Mouse (Mus musculus) forebrain, embryonic 13.5 days (tissue): Measurements from ENCODE around the gene Kctd19. TPM values are rescaled to one million over a fixed set of nuclear protein-coding genes. Genes with fewer than 3 reads are reported as not detected.
A peak's percentile ranks its signal among the peaks of the same experiment; 100 is the strongest.

ENCODE experiments used
- ATAC-seq: fragments of 200-750 bp; cut with Nextera tagmentation; 2 replicates; pipeline ENCODE4 v1.8.0; 2017
- H3K27ac ChIP-seq: fragments of 300-500 bp; sonication (generic); 2 replicates; pipeline ENCODE4 v1.5.1; 2015; ENCODE audit warnings: inconsistent platforms, mild to moderate bottlenecking, moderate library complexity
- H3K27me3 ChIP-seq: fragments of 300-500 bp; sonication (generic); 2 replicates; pipeline ENCODE4 v1.6.1; 2015; ENCODE audit warnings: mild to moderate bottlenecking, inconsistent platforms
- H3K36me3 ChIP-seq: fragments of 300-500 bp; sonication (generic); 2 replicates; pipeline ENCODE4 v1.6.1; 2015; ENCODE audit warnings: mild to moderate bottlenecking, inconsistent platforms; ENCODE audit not compliant: poor library complexity, severe bottlenecking
- H3K4me1 ChIP-seq: fragments of 300-500 bp; sonication (generic); 2 replicates; pipeline ENCODE4 v1.6.1; 2015; ENCODE audit warnings: inconsistent platforms
- H3K4me2 ChIP-seq: fragments of 300-500 bp; sonication (generic); 2 replicates; pipeline ENCODE4 v1.6.1; 2015; ENCODE audit warnings: inconsistent platforms, mild to moderate bottlenecking, moderate library complexity
- H3K4me3 ChIP-seq: fragments of 300-500 bp; sonication (generic); 2 replicates; pipeline ENCODE4 v1.5.1; 2015; ENCODE audit warnings: mild to moderate bottlenecking, inconsistent platforms
- H3K9ac ChIP-seq: fragments of 300-500 bp; sonication (generic); 2 replicates; pipeline ENCODE4 v1.6.1; 2015; ENCODE audit warnings: mild to moderate bottlenecking, inconsistent platforms
- H3K9me3 ChIP-seq: fragments of 300-500 bp; sonication (generic); replicated peaks from 2 replicates; pipeline ENCODE4 v1.6.1; 2016; ENCODE audit warnings: inconsistent platforms
- WGBS: fragments of 180-500 bp; shearing (Covaris S2); methylation state at CpG from one replicate; pipeline ENCODE4 v1.1.7; 2015; 5-methylcytosine and 5-hydroxymethylcytosine counted together
- polyA plus RNA-seq: library from polyadenylated mRNA; unstranded; fragments of >200 nt; fragmentation: Nextera tagmentation; extraction: Ambion mirVana; gene quantifications from 2 replicates; pipeline ENCODE4 v1.2.1, GENCODE M21; 2015

The Kctd19 gene
- polyA plus RNA-seq, 1 experiment from 2014 or later = not detected

GRCm38 (mm10) chr8:105380308-105380707, 33.0 kb downstream of the Kctd19 start:
- H3K36me3 ChIP-seq = no peaks in the 10 kb centered on the region
- no peak overlapping the region for H3K4me2 ChIP-seq
- H3K9me3 ChIP-seq = no peaks in the 10 kb centered on the region
- no peak overlapping the region for H3K27ac ChIP-seq
- 88% methylated on average over 12 of the region's 12 CpGs for WGBS
- no peak overlapping the region for H3K9ac ChIP-seq
- no peak overlapping the region for H3K4me3 ChIP-seq
- H3K4me1 ChIP-seq = peaks cover 10% of the 10 kb centered on the region
- no peaks in the 10 kb centered on the region for H3K27me3 ChIP-seq
- ATAC-seq = no peak

DNA sequence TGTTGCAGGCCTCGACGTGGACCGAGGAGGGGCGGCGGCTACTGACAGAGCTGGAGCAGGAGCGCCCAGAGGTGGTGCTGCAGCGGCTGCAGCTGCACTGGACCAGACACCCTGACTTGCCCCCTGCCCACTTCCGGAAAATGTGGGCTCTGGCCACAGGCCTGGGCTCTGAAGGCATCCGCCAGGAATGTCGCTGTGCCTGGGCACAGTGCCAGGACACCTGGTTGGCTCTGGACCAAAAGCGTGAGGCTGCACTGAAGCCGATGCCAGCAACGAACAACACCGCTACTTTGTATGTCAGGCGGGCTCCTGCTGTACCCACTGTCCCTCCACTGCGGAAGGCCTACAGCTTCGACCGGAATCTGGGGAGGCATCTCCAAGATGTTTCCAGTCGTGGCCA, 34.6 kb downstream of the Kctd19 start:
- Histone ChIP-seq H3K36me3 (no peaks in the 10 kb centered on the region), H3K9ac (no peak overlapping the region), H3K9me3 (peaks cover 7% of the 10 kb centered on the region; the same call in 1 of the 2 replicates), H3K27ac (no peak overlapping the region), H3K4me1 (peaks cover 17% of the 10 kb centered on the region), H3K27me3 (no peaks in the 10 kb centered on the region), H3K4me3 (no peak overlapping the region), H3K4me2 (no peak overlapping the region)
- 60% methylated on average over 19 of the region's 19 CpGs for WGBS
- 0 out of 2 replicates have a peak, but pooled peaks have one; percentile 55 for ATAC-seq

- 0 out of 2 replicates have a peak, but pooled peaks cover 3% of the 10 kb centered on the region for H3K27me3 ChIP-seq
- H3K4me1 ChIP-seq = peaks cover 17% of the 10 kb centered on the region
- no peak overlapping the region for H3K27ac ChIP-seq
- ATAC-seq = peak; percentile 24; the same call in 1 of the 2 replicates
- peaks cover 7% of the 10 kb centered on the region; the same call in 1 of the 2 replicates for H3K9me3 ChIP-seq
- H3K9ac ChIP-seq = 0 out of 2 replicates have a peak overlapping the region, but pooled peaks have one; percentile 5
- H3K4me2 ChIP-seq = peak overlapping the region; percentile 54
- peaks cover 10% of the 10 kb centered on the region; the same call in 1 of the 2 replicates for H3K36me3 ChIP-seq
- 21% methylated on average over 33 of the region's 33 CpGs for WGBS
- 0 out of 2 replicates have a peak overlapping the region, but pooled peaks have one; percentile 9 for H3K4me3 ChIP-seq
Measured at GRCm38 (mm10) chr8:105374513-105374966, 38.8 kb downstream of the Kctd19 start.

DNA sequence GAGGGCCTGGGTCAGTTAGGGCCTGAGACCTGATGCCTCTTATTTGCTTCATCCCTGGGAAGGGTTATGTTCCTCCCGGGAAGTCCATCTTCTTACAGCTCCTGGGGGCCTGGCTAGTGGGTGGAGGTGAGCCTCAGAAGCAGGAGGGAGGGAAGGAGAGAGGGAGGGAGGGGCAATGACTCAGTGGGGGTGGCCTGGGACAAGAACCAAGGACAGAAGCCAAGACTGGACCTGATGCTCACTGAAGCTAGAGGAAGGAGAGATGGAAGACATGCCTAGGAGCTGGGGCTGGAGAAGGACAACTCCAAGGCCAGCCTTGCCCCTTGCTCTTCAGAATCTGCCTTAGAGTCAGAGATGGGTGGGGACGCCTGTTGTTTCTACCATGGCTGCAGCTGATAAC, 40.3 kb downstream of the Kctd19 start, which contains the start of gene Plekhg4:
TSS of gene Plekhg4 (plus strand) at position 243 of the 400 bp plus-strand sequence.
- H3K4me2 ChIP-seq = 0 out of 2 replicates have a peak within 1 kb of the TSS, but pooled peaks have one; percentile 54
- H3K27ac ChIP-seq = no peak within 1 kb of the TSS
- H3K9me3 ChIP-seq = peaks cover 7% of the 10 kb centered on the region; the same call in 1 of the 2 replicates
- no peak within 1 kb of the TSS for H3K9ac ChIP-seq
- peaks cover 7% of the 10 kb centered on the region for H3K4me1 ChIP-seq
- 67% methylated on average over 2 of the region's 2 CpGs for WGBS
- H3K27me3 ChIP-seq = 0 out of 2 replicates have a peak, but pooled peaks cover 3% of the 10 kb centered on the region
- H3K36me3 ChIP-seq = peaks cover 21% of the 10 kb centered on the region
- no peak within 1 kb of the TSS for H3K4me3 ChIP-seq
- ATAC-seq = no peak

DNA sequence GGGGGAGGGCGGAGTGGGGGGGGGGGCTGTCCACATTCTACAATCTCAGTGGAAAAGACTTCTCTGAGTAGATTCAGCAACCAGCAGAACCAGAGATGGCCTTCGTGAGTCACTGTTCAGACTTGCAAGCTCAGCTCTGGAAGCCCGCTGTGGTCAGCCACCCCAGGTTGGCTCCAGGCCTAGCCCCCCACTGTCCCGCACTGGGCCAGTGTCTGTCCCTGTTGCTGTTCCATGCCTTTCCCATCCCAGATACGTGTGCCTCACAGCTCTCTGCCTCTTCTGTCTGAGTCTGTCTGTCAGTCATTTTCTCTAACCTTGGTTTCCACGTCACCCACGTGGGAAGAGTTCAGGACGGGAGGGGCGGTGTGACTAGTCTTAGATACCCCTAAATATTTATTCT, 40.8 kb downstream of the Kctd19 start:
- no peak for ATAC-seq

GRCm38 (mm10) chr8:105367107-105367506, 46.2 kb downstream of the Kctd19 start:
- no peaks in the 10 kb centered on the region for H3K27me3 ChIP-seq
- no peaks in the 10 kb centered on the region for H3K9me3 ChIP-seq
- no peaks in the 10 kb centered on the region for H3K4me1 ChIP-seq
- WGBS = 87% methylated on average over 2 of the region's 2 CpGs
- H3K4me2 ChIP-seq = no peak overlapping the region
- no peak overlapping the region for H3K4me3 ChIP-seq
- no peak overlapping the region for H3K9ac ChIP-seq
- H3K36me3 ChIP-seq = peaks cover 64% of the 10 kb centered on the region
- H3K27ac ChIP-seq = no peak overlapping the region
- no peak for ATAC-seq

More for the DNA sequence above, 40.8 kb downstream of the Kctd19 start:
- peaks cover 7% of the 10 kb centered on the region; the same call in 1 of the 2 replicates for H3K9me3 ChIP-seq
- H3K4me3 ChIP-seq = no peak overlapping the region
- H3K4me2 ChIP-seq = no peak overlapping the region
- 0 out of 2 replicates have a peak, but pooled peaks cover 3% of the 10 kb centered on the region for H3K27me3 ChIP-seq
- H3K36me3 ChIP-seq = peaks cover 27% of the 10 kb centered on the region
- no peak overlapping the region for H3K9ac ChIP-seq
- 85% methylated on average over 9 of the region's 9 CpGs for WGBS
- H3K27ac ChIP-seq = no peak overlapping the region
- peaks cover 7% of the 10 kb centered on the region for H3K4me1 ChIP-seq

- Histone ChIP-seq H3K9me3 (no peaks in the 10 kb centered on the region), H3K36me3 (peaks cover 42% of the 10 kb centered on the region), H3K27me3 (no peaks in the 10 kb centered on the region), H3K9ac (0 out of 2 replicates have a peak overlapping the region, but pooled peaks have one; percentile 14), H3K4me1 (no peaks in the 10 kb centered on the region), H3K4me2 (no peak overlapping the region), H3K27ac (no peak overlapping the region), H3K4me3 (no peak overlapping the region)
- WGBS = 81% methylated on average over 12 of the region's 12 CpGs
- no peak for ATAC-seq
Measured at GRCm38 (mm10) chr8:105361751-105362702, 51.3 kb downstream of the Kctd19 start.

- no peaks in the 10 kb centered on the region for H3K4me1 ChIP-seq
- H3K27ac ChIP-seq = no peak overlapping the region
- H3K4me3 ChIP-seq = no peak overlapping the region
- no peaks in the 10 kb centered on the region for H3K9me3 ChIP-seq
- no peak overlapping the region for H3K9ac ChIP-seq
- no peak overlapping the region for H3K4me2 ChIP-seq
- no peak for ATAC-seq
- H3K36me3 ChIP-seq = peaks cover 48% of the 10 kb centered on the region
- 46% methylated on average over 4 of the region's 4 CpGs for WGBS
- no peaks in the 10 kb centered on the region for H3K27me3 ChIP-seq
Measured at GRCm38 (mm10) chr8:105359646-105360045, 53.7 kb downstream of the Kctd19 start.

DNA sequence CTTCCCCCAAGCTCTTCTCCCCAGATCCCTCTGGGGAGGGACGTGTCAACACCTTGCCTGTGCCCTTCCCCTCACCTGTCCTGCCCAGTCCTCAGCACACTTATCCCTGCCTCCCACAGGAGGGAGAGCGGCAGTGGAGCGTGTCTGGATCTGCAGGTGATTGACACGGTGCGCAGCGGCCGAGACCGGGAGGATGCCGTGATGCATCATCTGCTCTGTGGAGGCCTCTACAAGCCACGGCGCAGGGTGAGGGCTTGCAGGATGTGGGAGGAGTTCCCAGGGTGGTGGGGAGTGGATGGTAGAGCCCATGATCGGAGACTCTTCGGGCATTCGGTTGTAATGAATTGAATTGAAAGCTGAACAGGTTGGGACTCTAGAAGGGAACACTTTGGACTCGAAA, 54.1 kb downstream of the Kctd19 start:
- WGBS = 73% methylated on average over 15 of the region's 15 CpGs
- H3K36me3 ChIP-seq = peaks cover 43% of the 10 kb centered on the region
- no peak overlapping the region for H3K4me3 ChIP-seq
- no peaks in the 10 kb centered on the region for H3K9me3 ChIP-seq
- H3K4me1 ChIP-seq = no peaks in the 10 kb centered on the region
- H3K4me2 ChIP-seq = no peak overlapping the region
- no peak overlapping the region for H3K27ac ChIP-seq
- H3K27me3 ChIP-seq = no peaks in the 10 kb centered on the region
- no peak for ATAC-seq
- peak overlapping the region; percentile 23; the same call in 1 of the 2 replicates for H3K9ac ChIP-seq

DNA sequence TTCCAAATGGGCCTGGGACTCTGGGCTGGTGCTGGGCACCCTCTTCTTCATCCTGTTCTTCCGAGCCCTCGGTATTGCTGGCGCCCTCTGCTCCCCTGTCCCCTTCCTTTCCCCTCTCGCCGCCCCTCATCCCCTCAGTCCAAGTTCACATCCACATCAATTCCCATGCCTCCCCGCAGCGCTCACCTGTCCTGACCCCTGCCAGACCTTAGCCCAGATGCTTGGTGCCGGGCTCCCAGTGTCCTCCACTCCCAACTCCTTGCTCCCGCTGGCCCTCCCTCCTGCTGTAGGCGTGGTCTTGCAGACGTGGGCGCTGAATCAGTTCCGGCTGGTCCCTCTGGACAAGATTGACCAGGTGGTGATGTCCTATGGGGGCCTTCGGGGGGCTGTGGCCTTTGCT, 56.6 kb downstream of the Kctd19 start:
- 89% methylated on average over 14 of the region's 14 CpGs for WGBS

GRCm38 (mm10) chr8:105355179-105356024, 57.9 kb downstream of the Kctd19 start:
- Histone ChIP-seq H3K9me3 (no peaks in the 10 kb centered on the region), H3K4me3 (no peak overlapping the region), H3K27ac (no peak overlapping the region), H3K27me3 (no peaks in the 10 kb centered on the region), H3K4me1 (peaks cover 8% of the 10 kb centered on the region), H3K4me2 (no peak overlapping the region), H3K9ac (no peak overlapping the region), H3K36me3 (peaks cover 30% of the 10 kb centered on the region)
- WGBS = 80% methylated on average over 26 of the region's 26 CpGs
- no peak for ATAC-seq

More for the DNA sequence above, 56.6 kb downstream of the Kctd19 start:
- Histone ChIP-seq H3K4me2 (no peak overlapping the region), H3K9ac (no peak overlapping the region), H3K9me3 (no peaks in the 10 kb centered on the region), H3K27ac (no peak overlapping the region), H3K4me3 (no peak overlapping the region), H3K36me3 (peaks cover 30% of the 10 kb centered on the region), H3K4me1 (no peaks in the 10 kb centered on the region), H3K27me3 (no peaks in the 10 kb centered on the region)
- ATAC-seq = no peak
